Mouse (Mus musculus) fibroblast of lung, adult 2 months (primary cell): Measurements from ENCODE around the gene Col6a1.

Experiments
- DNase-seq: peaks from one replicate; pipeline ENCODE4 v3.0.0-alpha.2; 2011; ENCODE audit warnings: low read depth

Gene Col6a1

GRCm38 (mm10) chr10:76724231-76724736 is 1.7 kb downstream of the Col6a1 start:
- DNase-seq, result no peak

- no peak for DNase-seq
Observed at GRCm38 (mm10) chr10:76722751-76723450, 3.1 kb downstream of the Col6a1 start.

DNA sequence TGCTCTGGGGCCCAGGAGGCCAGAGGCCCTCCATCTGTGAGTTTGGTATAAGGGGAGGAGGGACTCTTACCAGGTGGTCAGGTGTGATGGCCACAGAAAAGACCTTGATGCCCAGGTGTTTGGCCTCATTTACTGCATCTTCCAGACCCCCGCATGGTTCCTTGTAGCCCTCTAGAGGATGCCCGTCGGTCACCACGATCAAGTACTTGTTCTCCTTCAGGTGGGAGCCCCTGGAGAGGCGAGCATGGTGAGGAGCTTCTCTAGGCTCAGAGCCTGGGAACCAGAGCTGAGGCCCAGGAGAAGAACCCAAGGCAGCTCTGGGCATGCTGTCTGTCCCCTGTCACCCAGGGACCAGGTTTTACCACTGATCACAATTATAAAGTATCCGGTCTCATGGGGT is 4.2 kb downstream of the Col6a1 start:
- DNase-seq, result no peak

DNA sequence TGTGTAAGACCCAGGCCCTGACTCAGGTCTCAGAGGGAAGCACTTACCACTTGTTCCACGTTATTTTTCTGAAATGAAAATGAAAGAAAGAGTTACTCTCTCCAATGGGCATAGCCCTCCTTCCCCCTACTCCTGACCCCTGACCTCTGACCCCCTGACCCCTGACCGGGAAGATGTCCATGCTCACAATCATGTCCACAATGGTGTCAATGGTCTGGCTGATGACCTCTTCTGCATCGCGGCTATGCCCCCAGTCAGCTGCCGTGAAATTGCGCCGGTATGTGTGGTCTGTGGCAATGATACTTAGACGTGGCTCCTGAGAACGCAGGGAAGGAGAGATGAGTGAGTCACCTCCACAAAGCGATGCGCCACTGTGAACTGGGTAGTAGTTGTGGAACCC is 4.8 kb downstream of the Col6a1 start:
- no peak for DNase-seq

DNA sequence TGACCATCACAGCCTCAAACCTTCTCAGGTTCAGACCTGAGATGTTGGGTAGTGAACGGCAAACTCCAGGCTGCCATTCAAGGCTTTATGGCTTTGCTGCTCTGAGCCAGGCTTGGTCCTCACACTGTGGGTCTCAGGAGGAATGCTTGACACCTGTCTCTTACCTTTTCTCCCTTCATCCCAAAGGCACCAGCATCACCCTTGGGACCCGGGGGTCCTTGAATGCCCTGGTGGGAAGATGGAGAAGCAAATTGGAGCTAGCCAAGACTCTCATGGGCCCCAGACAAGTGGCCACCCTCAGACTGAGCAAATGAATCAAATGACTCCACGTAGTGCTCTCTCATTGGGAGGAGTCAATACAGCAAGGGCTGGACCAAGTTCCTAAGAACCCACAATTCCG is 8.3 kb downstream of the Col6a1 start:
- no peak for DNase-seq

- no peak for DNase-seq
Observed at GRCm38 (mm10) chr10:76717026-76717425, 8.9 kb downstream of the Col6a1 start.

- DNase-seq, result no peak
Observed at GRCm38 (mm10) chr10:76714303-76714702, 11.7 kb downstream of the Col6a1 start.

DNA sequence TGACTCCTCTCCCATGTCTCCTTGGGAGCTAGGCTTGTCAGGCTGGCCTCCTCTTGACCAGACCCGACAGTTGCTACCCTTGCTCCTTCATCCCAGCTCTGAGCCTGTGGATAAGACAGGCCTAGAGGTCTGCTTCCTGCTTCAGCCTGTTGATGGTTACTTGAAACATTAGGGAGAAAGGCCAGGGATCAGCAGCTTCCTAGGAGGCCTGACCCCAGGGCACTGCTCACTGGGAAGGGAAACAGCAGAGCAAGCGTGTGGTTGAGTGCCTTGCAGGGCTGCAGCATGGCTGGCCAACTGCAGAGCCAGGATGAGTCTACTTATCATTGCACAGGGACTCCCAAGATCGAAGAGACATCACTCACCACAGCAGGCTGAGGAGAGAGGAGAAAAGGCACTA is 13.5 kb downstream of the Col6a1 start:
- DNase-seq, result no peak

GRCm38 (mm10) chr10:76711331-76711730 is 14.6 kb downstream of the Col6a1 start:
- DNase-seq, result no peak

DNA sequence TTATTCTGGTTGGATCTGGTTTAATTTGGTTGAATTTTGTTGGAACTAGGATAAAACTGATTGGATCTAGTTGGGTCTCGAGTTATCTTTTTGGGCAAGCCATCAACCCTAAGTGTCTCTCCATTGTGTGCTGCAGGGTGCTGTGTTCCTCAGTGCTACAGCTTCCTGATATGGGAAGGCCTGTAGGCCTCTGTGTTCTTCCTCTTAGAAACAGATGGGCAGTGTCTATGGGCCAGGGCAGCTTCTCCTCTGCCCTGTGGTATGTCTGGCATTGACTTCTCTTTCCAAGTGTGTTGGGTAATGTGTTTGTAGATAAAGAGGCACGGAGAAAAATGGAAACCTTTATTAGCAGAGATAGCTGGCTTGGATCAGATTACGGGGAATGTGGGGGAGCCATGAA is 17.5 kb downstream of the Col6a1 start:
- no peak for DNase-seq

- no peak for DNase-seq
Observed at GRCm38 (mm10) chr10:76707584-76707983, 18.4 kb downstream of the Col6a1 start.

- no peak for DNase-seq
Observed at GRCm38 (mm10) chr10:76707001-76707400, 19.0 kb downstream of the Col6a1 start.

DNA sequence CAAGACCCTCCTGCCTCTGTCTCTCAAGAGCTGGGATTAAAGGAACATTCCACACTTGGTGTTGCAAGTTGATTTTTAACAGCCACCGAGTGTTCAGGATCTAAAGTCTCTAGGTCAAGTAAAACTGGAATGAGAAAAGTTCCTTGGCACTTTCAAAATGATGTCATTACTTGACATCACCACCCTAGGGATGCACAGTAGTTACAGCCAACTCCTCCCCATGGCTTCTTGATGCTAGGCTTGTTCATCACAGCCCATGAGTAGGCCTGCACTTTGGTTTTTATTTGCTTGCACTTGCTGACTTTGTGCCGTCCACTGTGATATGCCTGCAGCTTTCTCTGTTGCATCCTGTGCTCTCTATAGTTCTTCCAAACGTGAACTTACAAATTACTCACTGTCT is 21.6 kb downstream of the Col6a1 start:
- no peak for DNase-seq

DNA sequence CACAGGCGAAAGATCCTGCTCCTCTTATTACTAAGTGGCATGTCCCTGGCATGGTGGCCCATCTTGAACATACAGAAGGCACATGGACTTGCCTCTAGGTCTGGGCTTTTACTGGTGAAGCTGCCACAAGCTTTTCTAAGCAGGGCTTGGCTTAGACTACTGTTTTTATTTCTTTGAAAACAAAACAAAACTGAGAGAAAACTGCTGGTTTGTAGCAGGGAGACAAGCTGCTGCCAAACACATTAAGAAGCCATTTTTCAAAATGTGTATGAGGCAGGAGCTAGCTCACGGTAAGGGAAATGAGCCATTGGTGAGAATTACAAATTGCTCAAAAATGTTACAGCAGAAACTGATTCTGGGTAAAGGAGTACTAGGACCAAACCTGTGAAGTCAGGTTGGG is 24.5 kb downstream of the Col6a1 start:
- no peak for DNase-seq

DNA sequence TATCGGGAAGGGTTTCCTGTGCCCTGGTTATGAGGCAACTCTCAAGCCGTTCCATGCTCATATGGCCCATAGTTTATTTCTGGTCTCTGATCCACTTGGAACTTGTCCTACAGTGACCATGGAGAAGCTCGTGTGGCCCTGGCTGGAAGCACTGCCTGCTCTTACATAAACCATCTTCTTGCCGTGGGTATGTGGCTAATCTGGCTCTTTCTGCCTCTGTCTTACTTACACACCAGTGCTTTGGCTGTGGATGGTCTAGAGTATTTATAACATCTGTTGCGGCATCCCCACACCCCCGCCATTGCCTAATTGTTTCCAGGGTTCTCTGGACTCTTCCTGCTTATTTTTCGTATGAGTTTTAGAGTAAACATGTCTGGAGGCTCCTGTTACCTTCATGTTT is 26.2 kb downstream of the Col6a1 start:
- no peak for DNase-seq

- no peak for DNase-seq
Observed at GRCm38 (mm10) chr10:76695283-76695885, 30.6 kb downstream of the Col6a1 start.

- DNase-seq, result no peak
Observed at GRCm38 (mm10) chr10:76694765-76695164, 31.2 kb downstream of the Col6a1 start.

- DNase-seq, result no peak
Observed at GRCm38 (mm10) chr10:76693446-76693845, 32.5 kb downstream of the Col6a1 start.

- no peak for DNase-seq
Observed at GRCm38 (mm10) chr10:76685451-76686017, 40.4 kb downstream of the Col6a1 start.

DNA sequence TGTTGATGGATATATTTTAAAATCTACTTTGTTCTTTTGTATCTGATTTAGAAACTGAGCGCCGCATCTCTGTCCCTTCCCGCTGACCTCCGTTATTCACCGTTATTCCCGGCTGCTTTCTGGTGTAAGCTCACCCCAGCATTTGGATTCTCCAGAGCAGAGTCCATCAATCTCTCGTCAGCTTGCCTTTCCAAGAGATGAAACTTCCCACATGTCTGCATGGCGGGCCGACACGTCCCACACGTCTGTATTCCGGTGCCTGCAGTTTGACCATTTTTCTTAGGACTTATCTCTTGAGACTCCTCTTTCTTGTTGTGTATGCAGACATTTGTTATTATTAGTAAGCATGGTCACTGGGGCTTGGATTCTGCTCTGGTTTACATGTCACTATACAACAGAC is 42.0 kb downstream of the Col6a1 start:
- no peak for DNase-seq

DNA sequence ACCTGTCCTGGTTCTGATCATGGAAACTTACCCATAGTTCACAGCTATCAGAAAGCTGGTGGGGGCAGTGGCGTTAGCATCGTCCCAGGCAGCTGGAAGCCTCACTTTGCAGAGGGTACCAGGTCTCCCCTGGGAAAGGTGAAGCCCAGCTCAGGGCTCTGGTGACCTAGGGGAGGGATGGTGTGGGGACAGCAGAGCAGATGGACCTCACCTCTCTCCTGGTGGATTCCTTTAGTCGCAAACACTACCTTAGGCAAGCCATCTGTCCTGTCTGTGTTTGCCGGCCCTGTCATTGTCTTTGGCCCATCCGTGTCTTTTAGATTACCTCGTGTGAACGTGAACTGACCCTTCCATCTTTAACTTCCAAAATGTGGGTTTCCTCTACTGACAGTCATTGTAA is 42.5 kb downstream of the Col6a1 start:
- DNase-seq, result no peak

- no peak for DNase-seq
Observed at GRCm38 (mm10) chr10:76681882-76682281, 44.1 kb downstream of the Col6a1 start.
